Mouse (Mus musculus) megakaryocyte-erythroid progenitor cell, adult 5-6 weeks (primary cell): ENCODE results near the gene Ccni. TPM values are rescaled to one million over a fixed set of nuclear protein-coding genes. Genes with fewer than 3 reads are reported as not detected.

ENCODE experiments used
- ATAC-seq: replicated peaks from 2 replicates; pipeline ENCODE4 v1.8.0; 2016; ENCODE audit warnings: mild to moderate bottlenecking, inconsistent platforms; ENCODE audit not compliant: severe bottlenecking, poor library complexity, low FRiP score, low TSS enrichment
- total RNA-seq, 2 experiments: library from RNA; stranded (forward) in 1 of 2; stranded (reverse) in 1 of 2; fragments of 200-1000, 215-1000 nt in 1 of 2; fragments of >200 nt in 1 of 2; fragmentation: Nextera tagmentation in 1 of 2; gene quantifications; 2 replicates each; pipeline ENCODE4 v1.2.3; 2014 to 2017

Ccni gene
- total RNA-seq, 2 experiments from 2014 or later, result 113 to 124 TPM

- no peak for ATAC-seq
Observed at GRCm38 (mm10) chr5:93143360-93144091, 62.8 kb downstream of the Ccni start.

GRCm38 (mm10) chr5:93140747-93141146, 65.5 kb downstream of the Ccni start:
- ATAC-seq, result no peak

- ATAC-seq, result no peak
Observed at GRCm38 (mm10) chr5:93139350-93139749, 66.9 kb downstream of the Ccni start.

- ATAC-seq, result no peak; the same call in 1 of the 2 replicates
Observed at GRCm38 (mm10) chr5:93136956-93137586, 69.2 kb downstream of the Ccni start.

- peak; percentile 81 for ATAC-seq
Observed at GRCm38 (mm10) chr5:93135368-93136107, 70.8 kb downstream of the Ccni start.

GRCm38 (mm10) chr5:93133445-93134244, 72.7 kb downstream of the Ccni start:
- no peak for ATAC-seq

Other genes with a start within 250 kb of the Ccni start
- gene Sowahb, start 161.5 kb downstream of the Ccni start, total RNA-seq (2014; fragmentation: Nextera tagmentation), result not detected in 2 replicates
- gene Sowahb, start 161.5 kb downstream of the Ccni start, total RNA-seq (2017), result not detected in 2 replicates
- 44.5 and 60.0 TPM in 2 replicates for gene Sept11, start 113.1 kb downstream of the Ccni start, total RNA-seq (2014; fragmentation: Nextera tagmentation)
- 37.3 and 38.7 TPM in 2 replicates for gene Sept11, start 113.1 kb downstream of the Ccni start, total RNA-seq (2017)
- 1.8 TPM in 1 of 2 replicates, not detected in the other for gene 2010109A12Rik, start within 50 bp of the Ccni start, total RNA-seq (2014; fragmentation: Nextera tagmentation)
- gene 2010109A12Rik, start within 50 bp of the Ccni start, total RNA-seq (2017), result not detected in 2 replicates
- 6.6 and 15.3 TPM in 2 replicates for gene Ccng2, start 60.8 kb upstream of the Ccni start, total RNA-seq (2014; fragmentation: Nextera tagmentation)
- 13.6 and 25.1 TPM in 2 replicates for gene Ccng2, start 60.8 kb upstream of the Ccni start, total RNA-seq (2017)